Mouse (Mus musculus) intestine, postnatal 0 days (tissue): ENCODE measurements around the gene Nrl. TPM values are rescaled to one million over a fixed set of nuclear protein-coding genes. Genes with fewer than 3 reads are reported as not detected.

Experiments
- ATAC-seq: fragments of 200-750 bp; cut with Nextera tagmentation; 2 replicates; pipeline ENCODE4 v1.8.0; 2017; ENCODE audit warnings: mild to moderate bottlenecking, moderate TSS enrichment, moderate library complexity
- H3K27ac ChIP-seq: fragments of 300-500 bp; sonication (generic); 2 replicates; pipeline ENCODE4 v1.5.1; 2014; ENCODE audit warnings: mild to moderate bottlenecking, low read depth, low read length, moderate library complexity
- H3K27me3 ChIP-seq: fragments of 300-500 bp; sonication (generic); replicated peaks from 2 replicates; pipeline ENCODE4 v1.6.1; 2014; ENCODE audit warnings: low read length, mixed read lengths; ENCODE audit not compliant: control insufficient read depth, insufficient read depth
- H3K36me3 ChIP-seq: fragments of 300-500 bp; sonication (generic); 2 replicates; pipeline ENCODE4 v1.6.1; 2014; ENCODE audit warnings: mild to moderate bottlenecking, moderate library complexity; ENCODE audit not compliant: control insufficient read depth, insufficient read depth
- H3K4me1 ChIP-seq: fragments of 300-500 bp; sonication (generic); replicated peaks from 2 replicates; pipeline ENCODE4 v1.6.1; 2014; ENCODE audit warnings: antibody characterized with exemption, low read length, mixed read lengths; ENCODE audit not compliant: control insufficient read depth, insufficient read depth
- H3K4me2 ChIP-seq: fragments of 300-500 bp; sonication (generic); replicated peaks from 2 replicates; pipeline ENCODE4 v1.6.1; 2014; ENCODE audit warnings: low read depth, mild to moderate bottlenecking, moderate library complexity
- H3K4me3 ChIP-seq: fragments of 300-500 bp; sonication (generic); 2 replicates; pipeline ENCODE4 v1.5.1; 2014; ENCODE audit warnings: low read depth, low read length
- H3K9ac ChIP-seq: fragments of 300-500 bp; sonication (generic); 2 replicates; pipeline ENCODE4 v1.6.1; 2014; ENCODE audit warnings: mild to moderate bottlenecking, low read depth, low read length
- H3K9me3 ChIP-seq: fragments of 300-500 bp; sonication (generic); 2 replicates; pipeline ENCODE4 v1.6.1; 2016; ENCODE audit warnings: mixed run types; ENCODE audit not compliant: control insufficient read depth
- CTCF ChIP-seq: sonication (generic); IDR thresholded peaks from 2 replicates; pipeline ENCODE4 v1.5.1; 2016; ENCODE audit warnings: low read depth, mild to moderate bottlenecking, control low read depth, antibody characterized with exemption, moderate library complexity
- WGBS: fragments of 180-500 bp; shearing (Covaris S2); extraction: QIAGEN DNeasy Blood & Tissue Kit; methylation state at CpG from one replicate; pipeline ENCODE4 v1.1.7; 2014; 5-methylcytosine and 5-hydroxymethylcytosine counted together
- polyA plus RNA-seq: library from polyadenylated mRNA; unstranded; fragments of >200 nt; fragmentation: Nextera tagmentation; extraction: Ambion mirVana; gene quantifications from 2 replicates; pipeline ENCODE4 v1.2.1, GENCODE M21; 2015

Nrl gene
- not detected in 2 replicates for polyA plus RNA-seq

GRCm38 (mm10) chr14:55524785-55525184 is at the start of gene Nrl:
Gene Nrl, minus strand, starts transcription at chr14:55524981.
- Histone ChIP-seq H3K4me3 (no peak within 1 kb of the TSS), H3K9ac (no peak within 1 kb of the TSS), H3K36me3 (no peaks in the 10 kb centered on the region), H3K9me3 (no peaks in the 10 kb centered on the region), H3K4me2 (no peak within 1 kb of the TSS), H3K27ac (no peak within 1 kb of the TSS), H3K4me1 (no peaks in the 10 kb centered on the region), H3K27me3 (peaks cover 20% of the 10 kb centered on the region)
- 22% methylated on average over 8 of the region's 8 CpGs for WGBS
- no peak for ATAC-seq
- no peak for TF ChIP-seq CTCF

GRCm38 (mm10) chr14:55571760-55572159 is 47.0 kb upstream of the Nrl start:
- no peak overlapping the region for H3K4me2 ChIP-seq
- no peak overlapping the region for H3K27ac ChIP-seq
- no peaks in the 10 kb centered on the region for H3K4me1 ChIP-seq
- H3K9ac ChIP-seq: no peak overlapping the region
- ATAC-seq: no peak
- H3K36me3 ChIP-seq: peaks cover 33% of the 10 kb centered on the region
- no peak overlapping the region for H3K4me3 ChIP-seq
- H3K9me3 ChIP-seq: no peaks in the 10 kb centered on the region
- no peak for TF ChIP-seq CTCF
- H3K27me3 ChIP-seq: no peaks in the 10 kb centered on the region

DNA sequence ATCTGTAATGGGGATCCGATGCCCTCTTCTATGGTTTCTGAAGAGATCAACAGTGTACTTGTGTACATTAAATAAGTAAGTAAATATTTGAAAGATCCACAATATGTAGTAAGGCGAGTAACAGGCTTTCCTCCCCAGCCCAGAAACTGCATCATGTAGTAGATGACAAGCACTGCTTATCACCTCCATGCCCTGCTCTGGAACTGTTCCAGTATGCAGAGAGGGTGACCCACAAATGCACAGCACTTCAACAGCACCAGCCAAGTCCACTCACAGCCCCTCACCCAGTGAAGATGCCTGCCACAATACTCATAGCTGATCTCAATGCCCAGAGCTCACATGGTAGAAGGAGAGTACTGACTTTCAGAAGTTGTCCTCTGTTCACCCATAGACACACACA is 45.8 kb upstream of the Nrl start:
- ATAC-seq: no peak
- H3K4me1 ChIP-seq: no peaks in the 10 kb centered on the region
- H3K9me3 ChIP-seq: no peaks in the 10 kb centered on the region
- peaks cover 45% of the 10 kb centered on the region for H3K36me3 ChIP-seq
- TF ChIP-seq CTCF: no peak
- no peak overlapping the region for H3K27ac ChIP-seq
- H3K9ac ChIP-seq: no peak overlapping the region
- H3K4me3 ChIP-seq: no peak overlapping the region
- 81% methylated on average over 2 of the region's 2 CpGs for WGBS
- H3K27me3 ChIP-seq: no peaks in the 10 kb centered on the region
- no peak overlapping the region for H3K4me2 ChIP-seq

DNA sequence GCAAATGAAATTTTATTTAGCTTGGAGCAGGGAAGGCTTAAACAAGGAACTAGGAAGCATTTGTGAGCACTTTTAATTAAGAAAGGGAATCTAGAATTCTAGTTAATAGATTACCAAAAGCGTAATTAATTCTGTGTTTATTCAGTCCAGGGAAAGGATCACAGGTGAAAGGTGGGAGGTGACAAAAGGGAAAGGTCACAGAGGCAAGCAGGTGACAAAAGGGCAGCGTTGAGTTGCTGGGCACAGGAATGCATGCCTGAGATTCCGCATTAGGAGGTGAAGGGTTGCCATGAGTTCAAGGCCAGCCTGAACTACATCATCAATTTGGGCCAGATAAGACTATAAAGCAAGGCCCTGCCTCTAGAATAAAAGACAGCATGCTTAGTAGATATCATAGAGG is 42.7 kb upstream of the Nrl start:
- no peak for TF ChIP-seq CTCF
- no peak for ATAC-seq
- no peak overlapping the region for H3K4me2 ChIP-seq
- H3K9ac ChIP-seq: no peak overlapping the region
- H3K4me3 ChIP-seq: no peak overlapping the region
- no peak overlapping the region for H3K27ac ChIP-seq
- WGBS: 71% methylated on average over 3 of the region's 3 CpGs
- peaks cover 75% of the 10 kb centered on the region for H3K36me3 ChIP-seq
- no peaks in the 10 kb centered on the region for H3K4me1 ChIP-seq
- H3K27me3 ChIP-seq: no peaks in the 10 kb centered on the region
- H3K9me3 ChIP-seq: no peaks in the 10 kb centered on the region

- Histone ChIP-seq H3K36me3 (peaks cover 76% of the 10 kb centered on the region), H3K9me3 (no peaks in the 10 kb centered on the region), H3K4me3 (no peak overlapping the region), H3K9ac (no peak overlapping the region), H3K4me2 (no peak overlapping the region), H3K4me1 (no peaks in the 10 kb centered on the region), H3K27me3 (no peaks in the 10 kb centered on the region), H3K27ac (no peak overlapping the region)
- peak; percentile 48 for TF ChIP-seq CTCF
- ATAC-seq: no peak
- WGBS: 61% methylated on average over 3 of the region's 3 CpGs
Measured at GRCm38 (mm10) chr14:55565748-55566147, 41.0 kb upstream of the Nrl start.

- Histone ChIP-seq H3K4me2 (no peak overlapping the region), H3K9me3 (no peaks in the 10 kb centered on the region), H3K27ac (no peak overlapping the region), H3K4me3 (no peak overlapping the region), H3K4me1 (no peaks in the 10 kb centered on the region), H3K9ac (no peak overlapping the region), H3K36me3 (peaks cover 57% of the 10 kb centered on the region), H3K27me3 (no peaks in the 10 kb centered on the region)
- no peak for TF ChIP-seq CTCF
- WGBS: 93% methylated on average over 11 of the region's 11 CpGs
- ATAC-seq: no peak
Measured at GRCm38 (mm10) chr14:55563249-55563648, 38.5 kb upstream of the Nrl start.

GRCm38 (mm10) chr14:55561860-55562259 is 37.1 kb upstream of the Nrl start:
- Histone ChIP-seq H3K27ac (no peak overlapping the region), H3K4me2 (no peak overlapping the region)

More at GRCm38 (mm10) chr14:55561860-55562259, 37.1 kb upstream of the Nrl start:
- Histone ChIP-seq H3K9ac (no peak overlapping the region), H3K27me3 (no peaks in the 10 kb centered on the region), H3K4me3 (no peak overlapping the region), H3K4me1 (no peaks in the 10 kb centered on the region), H3K36me3 (peaks cover 44% of the 10 kb centered on the region), H3K9me3 (no peaks in the 10 kb centered on the region)
- TF ChIP-seq CTCF: no peak
- WGBS: 78% methylated on average over 10 of the region's 10 CpGs
- no peak for ATAC-seq
